Mouse (Mus musculus): ENCODE measurements around the gene Fancd2os.

Gene Fancd2os

GRCm38 (mm10) chr6:113605224-113605545 is 4.7 kb upstream of the Fancd2os start:
- WGBS: 2% methylated on average over 10 of the region's 10 CpGs

- under 1% methylated on average over 65 of the region's 65 CpGs for WGBS
Observed at GRCm38 (mm10) chr6:113604432-113605223, 4.1 kb upstream of the Fancd2os start, which contains the start of gene Brk1. Gene Brk1, plus strand, starts transcription at chr6:113604772.

GRCm38 (mm10) chr6:113603993-113604392 is 3.5 kb upstream of the Fancd2os start:
- WGBS: 45% methylated on average over 12 of the region's 12 CpGs

- 86% methylated on average over 6 of the region's 6 CpGs for WGBS
Observed at GRCm38 (mm10) chr6:113602821-113603220, 2.3 kb upstream of the Fancd2os start.

GRCm38 (mm10) chr6:113599833-113600232 is 682 bp downstream of the Fancd2os start:
- 59% methylated on average over 5 of the region's 5 CpGs for WGBS

GRCm38 (mm10) chr6:113597945-113598344 is 2.6 kb downstream of the Fancd2os start:
- 90% methylated on average over 4 of the region's 4 CpGs for WGBS

- 86% methylated on average over 2 of the region's 2 CpGs for whole genome bisulfite sequencing
Observed at GRCm38 (mm10) chr6:113592637-113593036, 7.9 kb downstream of the Fancd2os start.

- WGBS: 53% methylated on average over 5 of the region's 5 CpGs
Observed at GRCm38 (mm10) chr6:113586466-113587183, 13.9 kb downstream of the Fancd2os start.

- WGBS: 58% methylated on average over 5 of the region's 5 CpGs
Observed at GRCm38 (mm10) chr6:113585065-113585464, 15.4 kb downstream of the Fancd2os start.

GRCm38 (mm10) chr6:113583023-113583422 is 17.5 kb downstream of the Fancd2os start:
- WGBS: 60% methylated on average over 4 of the region's 4 CpGs

GRCm38 (mm10) chr6:113579306-113579705 is 21.2 kb downstream of the Fancd2os start:
- 95% methylated on average over 3 of the region's 3 CpGs for WGBS

GRCm38 (mm10) chr6:113576044-113576443 is 24.5 kb downstream of the Fancd2os start:
- WGBS: 60% methylated on average over 6 of the region's 6 CpGs

GRCm38 (mm10) chr6:113564557-113564956 is 36.0 kb downstream of the Fancd2os start:
- 85% methylated on average over 1 of the region's 1 CpGs for WGBS

- WGBS: 51% methylated on average over 6 of the region's 6 CpGs
Observed at GRCm38 (mm10) chr6:113559736-113560135, 40.8 kb downstream of the Fancd2os start.
